Mouse (Mus musculus) CD4-positive, CD25-positive, alpha-beta regulatory T cell, adult 2 months (primary cell): Measurements from ENCODE around the gene Sgcd.
"Not testable (repeated sequence)": the region's sequence is repeated elsewhere in the genome, so short reads cannot be mapped to it uniquely, and the experiment has no call there.

Experiments used
- DNase-seq: peaks from one replicate; pipeline ENCODE4 v3.0.0-alpha.2; 2012; ENCODE audit warnings: low read depth, low spot score

The Sgcd gene

GRCm38 (mm10) chr11:47777226-47777915 is 211.4 kb downstream of the Sgcd start:
- DNase-seq: no peak

DNA sequence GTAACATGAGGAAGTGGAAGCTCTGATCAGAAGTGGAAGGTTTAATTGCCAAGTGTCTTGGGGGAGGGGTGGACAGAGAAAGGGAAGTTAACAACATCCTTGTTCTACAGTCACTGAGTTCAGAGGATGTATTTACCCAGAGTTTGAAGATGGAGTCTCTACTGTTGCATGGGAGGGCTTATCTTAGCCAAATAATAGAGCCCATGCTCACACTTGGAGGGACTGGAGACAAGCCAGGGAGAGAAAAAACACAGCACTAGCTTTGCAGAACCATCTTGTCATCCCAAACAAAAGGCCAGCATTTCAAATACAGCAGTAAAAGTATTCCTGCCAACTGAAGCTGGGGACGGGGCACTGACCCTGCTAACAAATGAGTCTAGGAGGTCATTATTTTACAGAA is 212.8 kb downstream of the Sgcd start:
- no peak for DNase-seq

- no peak for DNase-seq
These were observed 222.9 kb downstream of the Sgcd start for GRCm38 (mm10) chr11:47765859-47766258.

DNA sequence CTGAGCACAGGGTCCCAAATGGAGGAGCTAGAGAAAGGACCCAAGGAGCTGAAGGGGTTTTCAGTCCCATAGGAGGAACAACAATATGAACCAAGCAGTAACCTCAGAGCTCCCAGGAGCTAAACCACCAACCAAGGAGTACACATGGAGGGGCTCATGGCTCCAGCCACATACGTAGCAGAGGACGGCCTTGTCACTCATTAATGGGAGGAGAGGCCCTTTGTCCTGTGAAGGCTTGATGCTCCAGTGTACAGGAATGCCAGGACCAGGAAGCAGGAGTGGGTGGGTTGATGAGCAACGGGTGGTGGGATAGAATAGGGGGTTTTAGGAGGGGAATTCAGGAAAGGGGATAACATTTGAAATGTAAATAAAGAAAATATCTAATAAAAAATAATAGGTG is 225.2 kb downstream of the Sgcd start:
- DNase-seq: not testable (repeated sequence)

DNA sequence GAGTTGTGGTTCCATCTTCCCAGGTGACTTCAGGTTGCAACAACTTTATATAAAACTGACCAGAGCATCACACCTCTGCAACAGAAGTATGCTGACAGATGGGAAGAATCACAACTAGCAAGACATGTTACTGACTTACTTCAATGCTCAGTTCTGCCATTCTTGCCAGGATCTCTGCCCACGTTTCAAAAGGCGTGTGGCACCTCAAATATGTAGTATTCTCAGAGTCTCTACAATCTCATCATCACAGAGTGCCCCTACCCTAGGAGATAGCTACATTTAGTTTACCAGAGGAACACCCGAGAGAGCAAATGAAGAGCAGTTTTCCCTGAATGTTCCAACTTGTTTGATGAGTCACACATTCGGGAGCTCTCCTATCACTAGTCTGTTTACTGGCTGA is 229.8 kb downstream of the Sgcd start:
- no peak for DNase-seq

DNA sequence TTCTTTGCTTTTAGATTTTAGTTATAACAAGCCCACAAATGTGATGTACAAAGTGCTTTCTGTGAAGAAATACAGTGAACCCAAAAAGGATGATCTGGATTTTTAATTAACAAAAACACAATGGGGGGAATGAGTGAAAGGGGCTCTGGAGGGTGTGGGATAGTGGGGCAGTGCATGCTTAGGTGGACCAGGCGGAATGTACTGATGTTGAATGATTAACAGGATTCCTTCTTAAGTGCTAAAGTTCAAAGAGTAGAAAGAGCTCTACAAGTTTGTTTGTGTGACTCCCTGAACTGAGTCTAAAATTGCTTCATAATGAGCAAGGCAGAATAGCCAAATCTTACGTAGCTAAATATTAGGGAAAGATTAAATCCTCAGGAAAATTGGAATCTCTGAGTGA is 246.0 kb downstream of the Sgcd start:
- DNase-seq: no peak

GRCm38 (mm10) chr11:47704930-47705787 is 283.6 kb downstream of the Sgcd start:
- DNase-seq: no peak

GRCm38 (mm10) chr11:47695611-47696010 is 293.2 kb downstream of the Sgcd start:
- no peak for DNase-seq

- peak; percentile 26 for DNase-seq
These were observed 330.6 kb downstream of the Sgcd start for GRCm38 (mm10) chr11:47658135-47658534.

GRCm38 (mm10) chr11:47645911-47646310 is 342.9 kb downstream of the Sgcd start:
- DNase-seq: no peak

- DNase-seq: no peak
These were observed 347.1 kb downstream of the Sgcd start for GRCm38 (mm10) chr11:47641567-47642259.

- no peak for DNase-seq
These were observed 348.2 kb downstream of the Sgcd start for GRCm38 (mm10) chr11:47640556-47640955.

- no peak for DNase-seq
These were observed 358.6 kb downstream of the Sgcd start for GRCm38 (mm10) chr11:47630186-47630585.

GRCm38 (mm10) chr11:47609892-47610291 is 378.9 kb downstream of the Sgcd start:
- no peak for DNase-seq

DNA sequence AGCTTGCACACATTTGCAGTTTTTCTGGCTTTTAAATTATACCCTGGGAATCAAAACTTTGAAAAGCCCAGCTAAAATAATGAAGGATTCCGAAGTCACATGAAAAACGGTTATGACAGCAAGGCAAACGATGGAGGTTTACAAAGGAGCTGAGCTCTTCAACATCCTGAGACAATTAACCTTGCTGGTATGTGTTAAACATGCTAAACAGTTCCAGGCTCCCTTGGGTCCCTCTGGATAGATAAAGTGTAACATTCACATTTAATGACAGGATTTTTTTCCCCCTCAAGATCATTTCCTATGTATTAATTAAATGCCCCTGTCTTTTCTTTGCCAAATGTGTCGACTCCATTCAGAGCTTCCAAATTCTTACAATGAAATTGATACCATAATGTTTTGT is 414.1 kb downstream of the Sgcd start:
- DNase-seq: no peak

- DNase-seq: no peak
These were observed 420.3 kb downstream of the Sgcd start for GRCm38 (mm10) chr11:47568488-47568887.

GRCm38 (mm10) chr11:47566156-47566555 is 422.6 kb downstream of the Sgcd start:
- DNase-seq: no peak

GRCm38 (mm10) chr11:47524845-47525244 is 463.9 kb downstream of the Sgcd start:
- DNase-seq: no peak

- no peak for DNase-seq
These were observed 480.7 kb downstream of the Sgcd start for GRCm38 (mm10) chr11:47508047-47508446.

DNA sequence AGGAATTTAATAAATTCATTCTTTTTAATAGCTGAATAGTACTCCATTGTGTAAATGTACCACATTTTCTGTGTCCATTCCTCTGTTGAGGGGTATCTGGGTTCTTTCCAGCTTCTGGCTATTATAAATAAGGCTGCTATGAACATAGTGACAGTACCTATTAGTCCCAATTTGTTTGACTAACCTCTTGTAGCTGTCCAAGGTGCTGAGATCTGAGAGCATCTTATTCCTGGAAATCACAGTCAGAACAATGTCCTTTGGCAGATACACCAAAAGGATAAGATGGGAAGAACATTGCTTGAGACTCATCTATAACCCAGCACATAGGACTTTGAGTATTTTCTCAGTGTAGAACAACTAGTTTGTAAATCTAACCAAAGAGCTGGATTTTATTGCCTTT is 485.5 kb downstream of the Sgcd start:
- not testable (repeated sequence) for DNase-seq

- no peak for DNase-seq
These were observed 515.1 kb downstream of the Sgcd start for GRCm38 (mm10) chr11:47473493-47474230.

GRCm38 (mm10) chr11:47460700-47461099 is 528.1 kb downstream of the Sgcd start:
- not testable (repeated sequence) for DNase-seq
